Mouse (Mus musculus) limb, embryonic 13.5 days (tissue): ENCODE data around the gene Ap3d1. TPM values are rescaled to one million over a fixed set of nuclear protein-coding genes. Genes with fewer than 3 reads are reported as not detected.

Experiments used
- ATAC-seq: fragments of 200-750 bp; cut with Nextera tagmentation; 2 replicates; pipeline ENCODE4 v1.8.0; 2017; ENCODE audit warnings: low read depth, moderate number of reproducible peaks, moderate TSS enrichment; ENCODE audit not compliant: low FRiP score
- H3K27ac ChIP-seq: fragments of 300-500 bp; sonication (generic); 2 replicates; pipeline ENCODE4 v1.5.1; 2015; ENCODE audit warnings: inconsistent platforms, mild to moderate bottlenecking, moderate library complexity
- H3K27me3 ChIP-seq: fragments of 300-500 bp; sonication (generic); 2 replicates; pipeline ENCODE4 v1.6.1; 2015; ENCODE audit warnings: mild to moderate bottlenecking, inconsistent platforms
- H3K36me3 ChIP-seq: fragments of 300-500 bp; sonication (generic); 2 replicates; pipeline ENCODE4 v1.6.1; 2015; ENCODE audit warnings: inconsistent platforms, mild to moderate bottlenecking, moderate library complexity
- H3K4me1 ChIP-seq: fragments of 300-500 bp; sonication (generic); 2 replicates; pipeline ENCODE4 v1.6.1; 2015; ENCODE audit warnings: inconsistent platforms
- H3K4me2 ChIP-seq: fragments of 300-500 bp; sonication (generic); replicated peaks from 2 replicates; pipeline ENCODE4 v1.6.1; 2015; ENCODE audit warnings: inconsistent platforms, mild to moderate bottlenecking, moderate library complexity
- H3K4me3 ChIP-seq: fragments of 300-500 bp; sonication (generic); 2 replicates; pipeline ENCODE4 v1.5.1; 2015; ENCODE audit warnings: moderate library complexity, mild to moderate bottlenecking, inconsistent platforms
- H3K9ac ChIP-seq: fragments of 300-500 bp; sonication (generic); 2 replicates; pipeline ENCODE4 v1.6.1; 2015; ENCODE audit warnings: mild to moderate bottlenecking, inconsistent platforms
- H3K9me3 ChIP-seq: fragments of 300-500 bp; sonication (generic); 2 replicates; pipeline ENCODE4 v1.6.1; 2016; ENCODE audit warnings: inconsistent platforms
- WGBS: fragments of 180-500 bp; shearing (Covaris S2); methylation state at CpG from one replicate; pipeline ENCODE4 v1.1.7; 2015; 5-methylcytosine and 5-hydroxymethylcytosine counted together
- polyA plus RNA-seq: library from polyadenylated mRNA; unstranded; fragments of >200 nt; fragmentation: Nextera tagmentation; extraction: Ambion mirVana; gene quantifications from 2 replicates; pipeline ENCODE4 v1.2.1, GENCODE M21; 2015

The Ap3d1 gene
- polyA plus RNA-seq, 1 experiment from 2014 or later = 80.0 TPM

DNA sequence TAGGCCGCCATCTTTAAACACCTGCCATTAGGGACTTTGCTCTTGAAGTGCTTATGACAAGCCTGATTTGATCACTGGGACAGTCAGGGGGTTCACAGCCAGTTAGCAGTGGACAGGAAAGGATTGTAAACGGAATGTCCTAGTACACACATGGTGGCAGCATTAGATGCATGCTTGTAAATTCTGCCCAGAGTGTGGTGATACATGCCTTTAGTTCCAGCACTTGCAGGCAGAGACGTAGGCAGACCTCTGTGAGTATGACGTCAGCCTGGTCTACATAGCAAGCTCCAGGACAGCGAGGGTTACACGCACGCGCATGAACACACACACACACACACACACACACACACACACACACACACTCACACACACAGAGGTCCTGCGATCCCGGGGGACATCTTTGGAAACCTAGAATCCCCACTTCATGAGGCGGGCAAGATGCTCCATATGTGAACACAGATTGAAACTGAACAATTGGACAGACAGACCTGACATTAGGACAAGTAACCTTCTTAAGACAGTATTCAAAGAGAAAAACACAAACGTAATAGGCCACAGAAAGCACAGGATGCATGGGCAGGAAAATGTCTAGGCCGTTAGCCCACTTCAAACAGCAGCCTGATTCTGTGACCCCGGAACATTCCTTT is 83.7 kb downstream of the Ap3d1 start:
- 75% methylated on average over 14 of the region's 14 CpGs for WGBS
- H3K4me1 ChIP-seq = peaks cover 31% of the 10 kb centered on the region
- H3K36me3 ChIP-seq = no peaks in the 10 kb centered on the region; the same call in 1 of the 2 replicates
- no peak overlapping the region for H3K4me3 ChIP-seq
- no peak for ATAC-seq
- H3K27ac ChIP-seq = no peak overlapping the region
- H3K27me3 ChIP-seq = no peaks in the 10 kb centered on the region
- no peak overlapping the region for H3K4me2 ChIP-seq
- no peak overlapping the region for H3K9ac ChIP-seq
- H3K9me3 ChIP-seq = no peaks in the 10 kb centered on the region

Other genes with a start within 250 kb of the Ap3d1 start
- not detected in 2 replicates for gene Onecut3, start 247.4 kb downstream of the Ap3d1 start, polyA plus RNA-seq
- gene Atp8b3, start 203.1 kb downstream of the Ap3d1 start, polyA plus RNA-seq = 0.29 and 0.33 TPM in 2 replicates
- 28.3 and 28.7 TPM in 2 replicates for gene Rexo1, start 180.7 kb downstream of the Ap3d1 start, polyA plus RNA-seq
- gene Klf16, start 164.9 kb downstream of the Ap3d1 start, polyA plus RNA-seq = 9.3 and 10.0 TPM in 2 replicates
- 80.9 and 83.0 TPM in 2 replicates for gene Abhd17a, start 151.9 kb downstream of the Ap3d1 start, polyA plus RNA-seq
- gene Scamp4, start 139.4 kb downstream of the Ap3d1 start, polyA plus RNA-seq = 83.9 and 92.0 TPM in 2 replicates
- gene Adat3, start 139.4 kb downstream of the Ap3d1 start, polyA plus RNA-seq = 7.6 and 8.8 TPM in 2 replicates
- gene Gm49322, start 136.2 kb downstream of the Ap3d1 start, polyA plus RNA-seq = 3.7 and 5.6 TPM in 2 replicates
- gene Csnk1g2, start 119.4 kb downstream of the Ap3d1 start, polyA plus RNA-seq = 148 and 159 TPM in 2 replicates
- 77.8 and 83.5 TPM in 2 replicates for gene Btbd2, start 85.2 kb downstream of the Ap3d1 start, polyA plus RNA-seq
- 86.1 and 87.8 TPM in 2 replicates for gene Mknk2, start 64.2 kb downstream of the Ap3d1 start, polyA plus RNA-seq
- gene Mob3a, start 40.3 kb downstream of the Ap3d1 start, polyA plus RNA-seq = 55.3 and 55.7 TPM in 2 replicates
- gene Izumo4, start 40.1 kb downstream of the Ap3d1 start, polyA plus RNA-seq = 24.2 and 25.6 TPM in 2 replicates
- gene Dot1l, start 12.9 kb upstream of the Ap3d1 start, polyA plus RNA-seq = 19.2 and 20.2 TPM in 2 replicates
- 73.0 and 77.4 TPM in 2 replicates for gene Sf3a2, start 55.9 kb upstream of the Ap3d1 start, polyA plus RNA-seq
- gene Plekhj1, start 56.4 kb upstream of the Ap3d1 start, polyA plus RNA-seq = 127 and 128 TPM in 2 replicates
- gene Amh, start 63.0 kb upstream of the Ap3d1 start, polyA plus RNA-seq = not detected in 2 replicates
- 4.5 and 5.2 TPM in 2 replicates for gene Jsrp1, start 71.2 kb upstream of the Ap3d1 start, polyA plus RNA-seq
- gene Oaz1, start 84.4 kb upstream of the Ap3d1 start, polyA plus RNA-seq = 1,885 and 1,910 TPM in 2 replicates
- gene Lingo3, start 101.8 kb upstream of the Ap3d1 start, polyA plus RNA-seq = 0.92 and 1.3 TPM in 2 replicates
- gene Lsm7, start 112.9 kb upstream of the Ap3d1 start, polyA plus RNA-seq = 310 and 314 TPM in 2 replicates
- gene Sppl2b, start 113.0 kb upstream of the Ap3d1 start, polyA plus RNA-seq = 49.0 and 54.1 TPM in 2 replicates
- 0.06 and 0.08 TPM in 2 replicates for gene Tmprss9, start 129.6 kb upstream of the Ap3d1 start, polyA plus RNA-seq
- gene Timm13, start 158.7 kb upstream of the Ap3d1 start, polyA plus RNA-seq = 306 and 335 TPM in 2 replicates
- 54.6 and 63.2 TPM in 2 replicates for gene Lmnb2, start 176.0 kb upstream of the Ap3d1 start, polyA plus RNA-seq
- 32.3 and 32.7 TPM in 2 replicates for gene Gadd45b, start 187.8 kb upstream of the Ap3d1 start, polyA plus RNA-seq